Mouse (Mus musculus) embryonic facial prominence, embryonic 11.5 days (tissue): ENCODE data around the gene Prss46. TPM values are rescaled to one million over a fixed set of nuclear protein-coding genes. Genes with fewer than 3 reads are reported as not detected.

ENCODE experiments used
- ATAC-seq: fragments of 200-750 bp; cut with Nextera tagmentation; replicated peaks from 2 replicates; pipeline ENCODE4 v1.8.0; 2017; ENCODE audit warnings: low read depth; ENCODE audit not compliant: insufficient number of reproducible peaks, low FRiP score, low TSS enrichment
- DNase-seq: peaks from one replicate; pipeline ENCODE4 v3.0.0-alpha.2; 2015; ENCODE audit warnings: low spot score
- H3K27ac ChIP-seq: fragments of 300-500 bp; sonication (generic); replicated peaks from 2 replicates; pipeline ENCODE4 v1.5.1; 2014; ENCODE audit warnings: mild to moderate bottlenecking, low read depth, low read length, control low read depth
- H3K27me3 ChIP-seq: fragments of 300-500 bp; sonication (generic); 2 replicates; pipeline ENCODE4 v1.6.1; 2014; ENCODE audit warnings: mild to moderate bottlenecking, low read length, moderate library complexity, mixed read lengths; ENCODE audit not compliant: control insufficient read depth, insufficient read depth
- H3K36me3 ChIP-seq: fragments of 300-500 bp; sonication (generic); replicated peaks from 2 replicates; pipeline ENCODE4 v1.6.1; 2014; ENCODE audit warnings: low read depth, mild to moderate bottlenecking, low read length, moderate library complexity, mixed read lengths; ENCODE audit not compliant: control insufficient read depth, insufficient read depth
- H3K4me1 ChIP-seq: fragments of 300-500 bp; sonication (generic); 2 replicates; pipeline ENCODE4 v1.6.1; 2014; ENCODE audit warnings: low read length, mixed read lengths; ENCODE audit not compliant: control insufficient read depth, insufficient read depth
- H3K4me2 ChIP-seq: fragments of 300-500 bp; sonication (generic); 2 replicates; pipeline ENCODE4 v1.6.1; 2014; ENCODE audit warnings: low read depth, mild to moderate bottlenecking, control low read depth, low read length, moderate library complexity
- H3K4me3 ChIP-seq: fragments of 300-500 bp; sonication (generic); 2 replicates; pipeline ENCODE4 v1.5.1; 2014; ENCODE audit warnings: low read depth, low read length, control low read depth
- H3K9ac ChIP-seq: fragments of 300-500 bp; sonication (generic); replicated peaks from 2 replicates; pipeline ENCODE4 v1.6.1; 2014; ENCODE audit warnings: mild to moderate bottlenecking, control low read depth, low read length
- H3K9me3 ChIP-seq: fragments of 300-500 bp; sonication (generic); replicated peaks from 2 replicates; pipeline ENCODE4 v1.6.1; 2016; ENCODE audit warnings: mild to moderate bottlenecking, low read length, inconsistent platforms, mixed read lengths; ENCODE audit not compliant: control insufficient read depth
- WGBS: fragments of 180-500 bp; shearing (Covaris S2); extraction: QIAGEN DNeasy Blood & Tissue Kit; methylation state at CpG from one replicate; pipeline ENCODE4 v1.1.7; 2014; 5-methylcytosine and 5-hydroxymethylcytosine counted together
- polyA plus RNA-seq: library from polyadenylated mRNA; unstranded; fragments of >200 nt; fragmentation: Nextera tagmentation; extraction: Ambion mirVana; gene quantifications from 2 replicates; pipeline ENCODE4 v1.2.1, GENCODE M21; 2014

Prss46 gene
- polyA plus RNA-seq, 1 experiment from 2014 or later, result not detected

DNA sequence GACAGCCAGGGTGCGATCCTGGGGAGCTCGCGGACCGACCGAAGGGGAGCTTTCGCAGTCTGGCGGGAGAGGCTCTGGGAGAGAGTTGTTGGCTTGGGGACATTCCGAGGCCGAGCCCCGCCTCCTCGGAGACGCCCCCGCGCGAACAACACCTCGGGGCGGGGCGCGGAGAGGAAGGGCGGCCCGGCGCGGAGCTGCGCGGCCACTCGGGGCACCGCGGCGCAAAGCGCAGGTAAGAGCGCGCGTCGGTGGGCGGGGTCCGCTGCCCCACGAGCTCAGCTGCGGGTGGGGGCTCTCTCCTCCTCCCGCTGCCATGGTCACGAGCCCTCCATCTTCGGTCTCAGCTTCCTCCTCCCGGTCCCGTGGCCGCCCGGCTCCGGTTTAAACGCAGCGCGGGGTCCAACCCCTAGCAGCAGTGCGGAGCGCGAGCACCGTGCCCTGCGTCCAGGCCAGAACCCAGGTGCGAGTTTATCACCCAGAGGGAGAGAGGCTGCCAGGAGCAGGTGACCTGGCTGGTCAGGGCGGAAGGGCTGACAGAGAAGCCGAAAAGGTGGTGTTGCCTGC, 35.8 kb downstream of the Prss46 start, which contains the start of gene Tmie:
Gene Tmie, minus strand, starts transcription at position 116 of the 564 bp plus-strand sequence.
- Histone ChIP-seq H3K27ac (no peak within 1 kb of the TSS), H3K4me1 (no peaks in the 10 kb centered on the region), H3K9ac (peak within 1 kb of the TSS; percentile 52), H3K4me3 (peak within 1 kb of the TSS; percentile 49), H3K27me3 (peaks cover 23% of the 10 kb centered on the region), H3K4me2 (peak within 1 kb of the TSS; percentile 72), H3K36me3 (no peaks in the 10 kb centered on the region), H3K9me3 (no peaks in the 10 kb centered on the region)
- DNase-seq, result peak; percentile 70
- WGBS, result under 1% methylated on average over 55 of the region's 57 CpGs
- ATAC-seq, result peak; percentile 31; the same call in 1 of the 2 replicates

DNA sequence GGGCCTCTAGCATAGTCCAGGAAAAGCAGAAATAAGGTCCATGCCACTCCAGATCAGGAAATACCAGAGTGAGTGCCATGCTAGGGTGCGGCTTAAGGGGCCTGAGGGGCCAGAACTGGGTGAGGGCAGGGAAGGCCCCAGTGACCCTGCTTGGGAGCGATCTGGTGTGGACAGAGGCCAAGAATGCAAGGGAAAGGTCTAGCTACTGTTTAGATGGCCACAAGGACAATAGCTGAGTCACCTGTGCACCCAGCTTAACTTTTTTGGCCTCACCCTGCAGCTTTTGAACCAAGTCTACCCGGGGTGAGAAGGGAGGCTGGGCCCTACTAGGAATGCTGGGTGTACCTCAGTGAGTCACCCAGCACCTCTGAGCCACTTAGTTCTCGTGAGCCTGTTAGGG, 36.5 kb downstream of the Prss46 start:
- DNase-seq, result no peak
- no peaks in the 10 kb centered on the region for H3K4me1 ChIP-seq
- H3K9me3 ChIP-seq, result no peaks in the 10 kb centered on the region
- ATAC-seq, result no peak
- peak overlapping the region; percentile 72 for H3K4me2 ChIP-seq
- H3K9ac ChIP-seq, result no peak overlapping the region
- no peaks in the 10 kb centered on the region for H3K36me3 ChIP-seq
- H3K4me3 ChIP-seq, result peak overlapping the region; percentile 49
- WGBS, result 71% methylated on average over 4 of the region's 4 CpGs
- H3K27ac ChIP-seq, result no peak overlapping the region
- peaks cover 23% of the 10 kb centered on the region for H3K27me3 ChIP-seq

DNA sequence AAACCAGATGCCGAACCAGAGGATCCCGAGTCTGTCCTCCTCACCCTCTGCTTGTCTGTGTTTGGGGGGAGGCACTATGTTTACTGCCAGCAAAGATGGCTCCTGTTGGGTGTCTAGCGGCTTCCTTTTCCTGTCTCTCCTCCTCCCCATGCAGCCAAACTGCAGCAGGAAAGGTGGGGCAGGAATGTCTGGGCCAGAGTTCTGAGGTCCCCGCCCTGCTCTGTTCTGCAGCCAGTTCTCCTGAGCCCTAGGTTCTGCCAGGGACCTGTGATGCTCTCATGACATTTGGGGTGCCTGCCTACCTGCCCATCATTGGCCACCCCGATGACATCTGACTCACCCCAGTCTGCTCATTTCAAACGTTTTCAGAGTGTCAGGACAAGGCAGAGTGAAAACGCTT, 37.6 kb downstream of the Prss46 start:
- no peak for ATAC-seq
- Histone ChIP-seq H3K27me3 (peaks cover 23% of the 10 kb centered on the region), H3K36me3 (no peaks in the 10 kb centered on the region), H3K4me2 (no peak overlapping the region), H3K4me3 (no peak overlapping the region), H3K9me3 (no peaks in the 10 kb centered on the region), H3K27ac (no peak overlapping the region), H3K4me1 (no peaks in the 10 kb centered on the region), H3K9ac (no peak overlapping the region)
- DNase-seq, result no peak
- WGBS, result 68% methylated on average over 7 of the region's 7 CpGs

DNA sequence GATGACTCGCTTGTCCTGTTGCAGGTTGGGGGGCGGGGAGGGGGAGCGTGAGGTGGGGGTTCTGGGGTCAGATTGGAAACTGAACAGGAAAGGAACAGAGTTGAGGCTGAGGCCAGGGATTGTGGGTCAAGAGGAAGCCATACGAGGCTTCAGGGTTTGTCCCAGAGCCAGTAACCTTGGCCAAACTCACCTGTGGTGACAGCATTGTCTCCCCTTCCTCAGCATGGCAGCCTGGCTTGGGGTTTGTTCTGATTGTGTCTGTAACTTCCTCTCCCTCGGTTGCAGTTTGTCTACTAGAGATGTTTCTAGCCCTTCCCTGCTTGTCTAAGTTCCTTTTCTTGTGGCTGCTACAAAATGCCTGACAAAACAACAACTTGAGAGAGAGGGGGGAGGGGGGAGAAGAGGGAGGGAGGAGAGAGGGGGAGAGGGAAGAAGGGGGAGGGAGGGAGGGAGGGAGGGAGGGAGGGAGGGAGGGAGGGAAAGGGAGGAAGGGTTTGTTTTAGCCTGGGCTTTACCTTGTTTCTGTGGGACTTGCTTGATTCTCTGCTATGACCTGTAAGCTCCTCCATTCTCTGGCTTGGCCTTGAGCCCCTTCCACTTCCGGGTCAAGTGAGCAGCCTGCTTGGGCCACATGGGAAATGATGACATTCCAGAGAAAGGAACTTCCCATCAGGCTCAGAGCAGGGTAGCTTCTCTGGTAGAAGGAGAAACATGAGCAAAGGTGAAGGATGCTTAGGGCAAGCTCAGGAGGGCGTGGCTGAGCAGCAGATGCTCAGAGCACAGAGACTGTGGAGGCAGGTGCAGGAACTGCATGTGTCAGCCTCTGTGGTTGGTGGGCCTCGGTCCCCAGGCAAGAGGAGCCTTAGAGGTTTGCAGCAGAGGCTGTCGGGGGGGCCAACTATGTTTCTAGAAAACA, 43.3 kb downstream of the Prss46 start:
- no peak overlapping the region for H3K4me2 ChIP-seq
- H3K4me3 ChIP-seq, result no peak overlapping the region
- no peak overlapping the region for H3K9ac ChIP-seq
- H3K36me3 ChIP-seq, result no peaks in the 10 kb centered on the region
- H3K27ac ChIP-seq, result no peak overlapping the region
- DNase-seq (no peak), ATAC-seq (no peak)
- WGBS, result 69% methylated on average over 9 of the region's 9 CpGs
- no peaks in the 10 kb centered on the region for H3K4me1 ChIP-seq
- H3K27me3 ChIP-seq, result no peaks in the 10 kb centered on the region
- H3K9me3 ChIP-seq, result no peaks in the 10 kb centered on the region

DNA sequence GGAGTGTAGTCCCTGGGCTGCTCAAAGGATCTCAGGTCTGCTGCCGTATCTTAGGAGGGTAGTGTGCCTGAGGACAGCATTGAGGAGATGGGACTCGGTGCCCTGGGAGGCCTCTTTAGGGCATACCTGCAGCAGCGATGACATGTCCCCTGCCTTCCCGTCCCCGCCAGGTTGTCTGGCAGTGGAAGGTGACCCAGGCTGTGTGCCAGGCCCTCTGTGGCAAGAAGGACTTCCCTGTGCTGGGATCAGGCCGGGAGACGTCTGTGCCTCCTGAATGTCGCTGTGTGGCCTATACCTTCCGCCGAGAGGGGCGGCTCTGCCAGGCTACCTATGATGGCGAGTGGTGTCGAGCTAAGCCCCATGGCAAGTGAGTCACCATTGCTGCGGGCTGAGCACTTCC, 44.6 kb downstream of the Prss46 start:
- H3K36me3 ChIP-seq, result no peaks in the 10 kb centered on the region
- H3K27ac ChIP-seq, result no peak overlapping the region
- H3K9me3 ChIP-seq, result no peaks in the 10 kb centered on the region
- H3K4me2 ChIP-seq, result no peak overlapping the region
- H3K4me1 ChIP-seq, result no peaks in the 10 kb centered on the region
- no peak overlapping the region for H3K9ac ChIP-seq
- DNase-seq (no peak), ATAC-seq (no peak)
- H3K4me3 ChIP-seq, result no peak overlapping the region
- 85% methylated on average over 14 of the region's 14 CpGs for WGBS
- H3K27me3 ChIP-seq, result no peaks in the 10 kb centered on the region; the same call in 1 of the 2 replicates

DNA sequence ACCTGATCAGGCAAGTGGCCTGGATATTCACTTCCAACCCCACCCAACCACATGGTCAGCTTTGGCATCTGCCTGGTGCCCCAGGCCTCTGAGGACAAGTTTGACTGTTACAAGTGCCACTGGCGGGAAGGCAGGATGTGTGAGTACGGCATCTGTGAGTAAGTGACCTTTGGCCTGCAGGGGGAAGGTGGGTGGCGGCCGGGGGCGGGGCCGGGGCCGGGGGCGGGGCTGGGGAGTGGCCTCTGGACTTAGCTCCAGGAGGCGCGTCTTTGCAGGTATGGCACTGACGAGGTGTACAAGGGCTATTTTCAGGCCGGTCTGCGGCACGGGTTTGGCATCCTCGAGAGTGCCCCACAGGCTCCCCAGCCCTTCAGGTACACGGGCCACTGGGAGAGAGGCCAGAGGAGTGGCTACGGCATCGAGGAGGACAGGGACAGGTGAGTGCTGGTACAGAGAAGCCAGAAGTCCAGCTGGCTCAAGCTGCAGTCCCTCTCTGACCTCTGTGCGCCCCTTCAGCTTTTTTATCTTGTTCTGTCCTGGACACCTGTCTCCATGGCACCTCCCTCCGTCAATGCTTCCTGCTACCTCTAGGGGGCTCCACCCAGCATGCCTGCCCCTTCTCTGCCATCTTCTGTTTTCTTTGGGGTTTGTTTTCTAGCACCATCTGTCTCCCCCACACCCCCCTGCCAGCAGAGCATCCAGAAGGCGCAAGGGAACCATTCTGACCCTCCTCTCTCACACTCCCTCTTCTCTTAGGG, 45.9 kb downstream of the Prss46 start:
- no peak for ATAC-seq
- no peak overlapping the region for H3K9ac ChIP-seq
- no peak overlapping the region for H3K4me2 ChIP-seq

DNA sequence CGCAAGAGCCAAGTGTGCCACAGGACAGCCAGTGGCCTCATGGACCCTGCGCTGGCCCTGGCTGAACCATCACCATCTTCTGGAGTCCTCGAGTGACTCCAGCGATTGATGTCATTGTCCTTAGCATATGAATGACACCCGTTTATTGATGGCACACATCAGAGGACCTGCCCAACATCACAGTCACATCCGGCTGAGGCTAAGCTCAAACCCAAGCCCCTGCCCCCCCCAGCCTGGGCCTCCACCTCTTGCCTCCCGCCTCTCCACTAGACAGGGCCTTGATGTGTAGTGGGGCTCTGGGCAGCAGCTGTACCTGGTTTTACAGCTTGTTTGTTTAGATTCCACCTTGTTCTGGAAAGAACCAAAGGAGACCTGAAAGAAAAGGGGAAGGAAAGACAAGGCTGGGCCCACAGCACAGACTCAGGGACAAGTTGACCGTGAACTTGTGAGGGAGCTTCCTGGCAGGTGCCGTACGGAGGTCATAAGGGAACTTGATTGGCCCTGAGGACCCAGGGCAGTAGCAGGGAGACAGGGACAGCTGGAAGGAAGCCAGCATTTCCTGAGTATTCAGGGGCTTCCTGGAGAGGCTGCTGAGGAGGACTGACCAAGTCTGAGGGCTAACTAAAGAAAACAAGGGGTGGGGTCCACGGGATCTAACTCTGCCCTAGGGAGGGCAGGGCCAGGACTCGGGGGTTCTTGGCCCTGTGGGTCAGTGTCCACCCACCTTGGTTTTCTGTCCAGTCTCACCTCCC, 46.9 kb downstream of the Prss46 start:
- H3K4me3 ChIP-seq, result no peak overlapping the region
- 79% methylated on average over 12 of the region's 12 CpGs for WGBS
- no peak for ATAC-seq

More for the DNA sequence above, 45.9 kb downstream of the Prss46 start:
- Histone ChIP-seq H3K4me1 (no peaks in the 10 kb centered on the region), H3K36me3 (no peaks in the 10 kb centered on the region), H3K27ac (no peak overlapping the region), H3K4me3 (no peak overlapping the region), H3K27me3 (no peaks in the 10 kb centered on the region; the same call in 1 of the 2 replicates), H3K9me3 (no peaks in the 10 kb centered on the region)
- no peak for DNase-seq
- WGBS, result 13% methylated on average over 19 of the region's 21 CpGs

More for the DNA sequence above, 46.9 kb downstream of the Prss46 start:
- Histone ChIP-seq H3K27ac (no peak overlapping the region), H3K9ac (no peak overlapping the region), H3K27me3 (no peaks in the 10 kb centered on the region; the same call in 1 of the 2 replicates), H3K36me3 (no peaks in the 10 kb centered on the region), H3K4me2 (no peak overlapping the region), H3K4me1 (no peaks in the 10 kb centered on the region), H3K9me3 (no peaks in the 10 kb centered on the region)
- DNase-seq, result no peak
